Mouse (Mus musculus) stomach, postnatal 0 days (tissue): ENCODE data around the gene Tada3.

ENCODE experiments used
- CTCF ChIP-seq: IDR thresholded peaks from 2 replicates; pipeline ENCODE4 v1.5.1; 2016; ENCODE audit warnings: antibody characterized with exemption, low read depth, mild to moderate bottlenecking, moderate library complexity
- EP300 ChIP-seq: optimal IDR thresholded peaks from 2 replicates; pipeline ENCODE3; 2016; ENCODE audit warnings: antibody characterized with exemption

- TF ChIP-seq EP300 (no peak), CTCF (no peak)
Observed at GRCm38 (mm10) chr6:113402094-113402493, 24.4 kb upstream of the Tada3 start.
